Mouse (Mus musculus) forebrain, postnatal 0 days (tissue): Measurements from ENCODE around the gene Mief1. TPM values are rescaled to one million over a fixed set of nuclear protein-coding genes. Genes with fewer than 3 reads are reported as not detected.
A peak's percentile ranks its signal among the peaks of the same experiment; 100 is the strongest.

Source experiments
- ATAC-seq: fragments of 200-750 bp; cut with Nextera tagmentation; 2 replicates; pipeline ENCODE4 v1.8.0; 2017; ENCODE audit warnings: mild to moderate bottlenecking, moderate library complexity
- DNase-seq: peaks from one replicate; pipeline ENCODE4 v3.0.0-alpha.2; 2015
- H3K27ac ChIP-seq: fragments of 300-500 bp; sonication (generic); 2 replicates; pipeline ENCODE4 v1.5.1; 2014; ENCODE audit warnings: low read depth, mild to moderate bottlenecking, antibody characterized with exemption, low read length, moderate library complexity, mixed read lengths
- H3K27me3 ChIP-seq: fragments of 300-500 bp; sonication (generic); 2 replicates; pipeline ENCODE4 v1.6.1; 2014; ENCODE audit warnings: mild to moderate bottlenecking, low read length, mixed read lengths; ENCODE audit not compliant: insufficient read depth
- H3K36me3 ChIP-seq: fragments of 300-500 bp; sonication (generic); 2 replicates; pipeline ENCODE4 v1.6.1; 2014; ENCODE audit warnings: mild to moderate bottlenecking, moderate library complexity; ENCODE audit not compliant: insufficient read depth
- H3K4me1 ChIP-seq: fragments of 300-500 bp; sonication (generic); 2 replicates; pipeline ENCODE4 v1.6.1; 2014; ENCODE audit warnings: antibody characterized with exemption; ENCODE audit not compliant: insufficient read depth
- H3K4me2 ChIP-seq: fragments of 300-500 bp; sonication (generic); 2 replicates; pipeline ENCODE4 v1.6.1; 2014; ENCODE audit warnings: low read depth, mild to moderate bottlenecking, moderate library complexity
- H3K4me3 ChIP-seq: fragments of 300-500 bp; sonication (generic); 2 replicates; pipeline ENCODE4 v1.5.1; 2014; ENCODE audit warnings: low read depth, low read length, mixed read lengths
- H3K9ac ChIP-seq: fragments of 300-500 bp; sonication (generic); 2 replicates; pipeline ENCODE4 v1.6.1; 2014; ENCODE audit warnings: mild to moderate bottlenecking
- H3K9me3 ChIP-seq: fragments of 300-500 bp; sonication (generic); 2 replicates; pipeline ENCODE4 v1.6.1; 2016; ENCODE audit warnings: low read length
- CTCF ChIP-seq: sonication (generic); IDR thresholded peaks from 2 replicates; pipeline ENCODE4 v1.5.1; 2016; ENCODE audit warnings: antibody characterized with exemption, control low read depth, low read depth
- WGBS: fragments of 180-500 bp; shearing (Covaris S2); extraction: QIAGEN DNeasy Blood & Tissue Kit; methylation state at CpG from one replicate; pipeline ENCODE4 v1.1.7; 2014; 5-methylcytosine and 5-hydroxymethylcytosine counted together
- polyA plus RNA-seq: library from polyadenylated mRNA; unstranded; fragments of >200 nt; fragmentation: Nextera tagmentation; extraction: Ambion mirVana; gene quantifications from 2 replicates; pipeline ENCODE4 v1.2.1, GENCODE M21; 2015
- total RNA-seq: library from RNA; depleted of rRNA; stranded (reverse); fragments of >200 nt; gene quantifications from 2 replicates; pipeline ENCODE4 v1.2.3, GENCODE M21; 2014

Gene Mief1
- total and polyA plus RNA-seq, 2 experiments from 2014 or later: 20.0 to 37.0 TPM

DNA sequence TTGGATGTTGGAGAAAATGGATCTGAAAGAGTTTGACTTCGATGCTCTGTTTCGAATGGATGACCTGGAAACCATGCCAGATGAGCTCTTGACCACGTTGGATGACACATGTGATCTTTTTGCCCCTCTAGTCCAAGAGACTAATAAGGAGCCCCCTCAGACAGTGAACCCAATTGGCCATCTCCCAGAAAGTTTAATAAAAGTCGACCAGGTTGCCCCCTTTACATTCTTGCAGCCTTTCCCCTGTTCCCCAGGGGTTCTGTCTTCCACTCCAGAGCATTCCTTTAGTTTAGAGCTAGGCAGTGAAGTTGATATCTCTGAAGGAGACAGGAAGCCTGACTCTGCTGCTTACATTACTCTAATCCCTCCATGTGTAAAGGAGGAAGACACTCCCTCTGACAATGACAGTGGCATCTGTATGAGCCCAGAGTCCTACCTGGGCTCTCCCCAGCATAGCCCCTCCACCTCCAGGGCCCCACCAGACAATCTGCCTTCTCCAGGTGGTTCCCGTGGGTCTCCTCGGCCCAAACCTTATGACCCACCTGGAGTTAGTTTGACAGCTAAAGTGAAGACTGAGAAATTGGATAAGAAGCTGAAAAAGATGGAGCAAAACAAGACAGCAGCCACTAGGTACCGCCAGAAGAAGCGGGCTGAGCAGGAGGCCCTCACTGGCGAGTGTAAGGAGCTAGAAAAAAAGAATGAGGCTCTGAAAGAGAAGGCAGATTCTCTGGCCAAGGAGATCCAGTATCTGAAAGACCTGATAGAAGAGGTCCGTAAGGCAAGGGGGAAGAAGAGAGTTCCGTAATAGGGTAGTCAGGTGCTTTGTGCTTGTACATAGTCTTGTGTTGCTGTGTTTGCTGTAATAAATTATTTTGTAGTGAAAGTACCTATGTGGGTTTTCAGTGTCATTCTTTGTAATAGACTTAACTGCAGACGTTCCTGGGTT lies 23.1 kb downstream of the Mief1 start:
- no peaks in the 10 kb centered on the region for H3K9me3 ChIP-seq
- H3K4me1 ChIP-seq: peaks cover 22% of the 10 kb centered on the region
- H3K9ac ChIP-seq: peak overlapping the region; percentile 100
- H3K27ac ChIP-seq: peak overlapping the region; percentile 100
- no peak for ATAC-seq
- DNase-seq: no peak
- H3K36me3 ChIP-seq: peaks cover 54% of the 10 kb centered on the region
- 59% methylated on average over 12 of the region's 12 CpGs for WGBS
- H3K4me2 ChIP-seq: peak overlapping the region; percentile 97
- no peak for TF ChIP-seq CTCF
- H3K4me3 ChIP-seq: peak overlapping the region; percentile 93
- H3K27me3 ChIP-seq: no peaks in the 10 kb centered on the region

DNA sequence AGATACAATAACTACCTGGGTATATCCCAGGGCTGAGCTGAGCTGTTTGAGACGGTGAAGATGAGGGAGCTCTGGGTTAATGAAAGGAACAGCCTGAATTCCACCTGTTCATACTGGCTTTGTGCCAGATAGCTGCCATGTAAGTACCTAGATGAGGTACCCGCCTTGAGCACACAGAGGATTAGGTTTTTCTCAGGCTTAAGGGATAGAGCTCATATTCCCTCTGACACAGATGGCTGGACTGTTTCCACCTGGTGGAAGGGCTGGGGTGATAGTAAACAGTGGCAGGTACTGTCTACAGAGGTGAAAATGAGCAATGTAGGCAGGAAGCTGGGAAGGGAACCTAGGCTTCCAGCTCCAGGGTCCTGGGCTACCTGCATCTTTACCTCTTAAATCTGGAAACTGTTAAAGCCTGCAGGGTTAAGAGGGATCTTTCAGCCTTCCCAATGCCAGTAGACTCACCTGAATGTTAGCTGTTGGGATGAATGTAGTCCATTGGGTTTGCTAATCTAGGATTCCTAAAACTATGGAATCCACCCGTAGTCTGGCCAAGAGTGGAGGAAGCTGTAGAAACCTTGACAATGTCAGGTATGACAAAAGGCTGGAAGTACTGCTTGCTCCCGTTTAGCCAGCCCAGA lies 23.9 kb downstream of the Mief1 start:
- Histone ChIP-seq H3K9ac (no peak overlapping the region), H3K4me3 (peak overlapping the region; percentile 93; the same call in 1 of the 2 replicates)

DNA sequence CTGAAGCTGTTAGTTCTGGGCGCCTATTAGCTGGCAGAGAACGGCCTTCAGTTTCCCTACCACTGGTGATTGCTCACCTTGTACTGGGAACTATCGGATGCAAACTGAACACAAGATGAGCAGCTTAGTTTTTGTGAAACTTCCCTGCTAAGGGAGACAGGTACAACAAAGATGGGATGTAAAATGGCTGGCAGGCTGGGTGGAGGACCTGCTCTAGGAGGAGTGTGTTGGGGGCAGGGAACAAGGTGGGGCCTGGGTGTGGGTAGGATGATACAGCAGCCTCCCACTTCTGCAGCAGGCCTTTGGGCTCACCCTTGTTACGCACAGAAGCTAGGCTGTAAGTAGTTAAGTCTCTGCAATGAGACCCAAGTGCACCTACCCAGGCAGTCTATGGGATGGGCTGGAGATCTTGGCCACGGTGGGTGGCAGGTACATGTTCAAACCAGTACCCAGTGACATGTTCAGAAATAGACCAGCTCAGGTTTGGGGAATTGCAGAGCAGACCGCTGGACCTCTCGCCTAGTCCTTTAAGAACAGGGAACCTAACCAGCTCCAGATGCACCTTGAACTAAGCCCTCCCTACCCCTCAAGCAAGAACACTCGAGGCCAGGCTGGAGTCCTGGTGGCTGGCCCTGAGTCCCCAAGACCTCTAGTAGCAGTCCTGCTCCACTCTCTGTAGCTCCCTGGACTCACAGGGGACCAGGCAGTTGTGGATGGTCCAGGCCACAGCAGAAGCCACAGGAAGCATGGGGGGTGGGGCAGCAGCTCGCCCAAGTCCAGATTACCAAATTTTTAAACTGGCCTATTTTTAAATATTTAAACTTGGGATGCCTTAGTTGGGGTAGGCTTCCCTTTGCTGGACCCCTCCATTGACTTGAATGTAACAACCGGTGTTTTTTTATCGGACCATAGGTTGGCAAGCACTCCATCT lies 24.7 kb downstream of the Mief1 start:
- Histone ChIP-seq H3K9ac (no peak overlapping the region), H3K4me3 (no peak overlapping the region), H3K4me2 (0 out of 2 replicates have a peak overlapping the region, but pooled peaks have one; percentile 97), H3K9me3 (no peaks in the 10 kb centered on the region), H3K36me3 (peaks cover 47% of the 10 kb centered on the region), H3K27ac (peak overlapping the region; percentile 41; the same call in 1 of the 2 replicates), H3K27me3 (no peaks in the 10 kb centered on the region), H3K4me1 (peaks cover 30% of the 10 kb centered on the region)
- 65% methylated on average over 11 of the region's 11 CpGs for WGBS
- ATAC-seq (no peak), DNase-seq (no peak)
- TF ChIP-seq CTCF: no peak

More for the DNA sequence above, 23.9 kb downstream of the Mief1 start:
- Histone ChIP-seq H3K4me2 (peak overlapping the region; percentile 97), H3K4me1 (peaks cover 22% of the 10 kb centered on the region), H3K9me3 (no peaks in the 10 kb centered on the region), H3K27me3 (no peaks in the 10 kb centered on the region), H3K27ac (peak overlapping the region; percentile 41; the same call in 1 of the 2 replicates), H3K36me3 (peaks cover 50% of the 10 kb centered on the region)
- no peak for DNase-seq
- no peak for ATAC-seq
- 14% methylated on average over 4 of the region's 4 CpGs for WGBS
- TF ChIP-seq CTCF: no peak

DNA sequence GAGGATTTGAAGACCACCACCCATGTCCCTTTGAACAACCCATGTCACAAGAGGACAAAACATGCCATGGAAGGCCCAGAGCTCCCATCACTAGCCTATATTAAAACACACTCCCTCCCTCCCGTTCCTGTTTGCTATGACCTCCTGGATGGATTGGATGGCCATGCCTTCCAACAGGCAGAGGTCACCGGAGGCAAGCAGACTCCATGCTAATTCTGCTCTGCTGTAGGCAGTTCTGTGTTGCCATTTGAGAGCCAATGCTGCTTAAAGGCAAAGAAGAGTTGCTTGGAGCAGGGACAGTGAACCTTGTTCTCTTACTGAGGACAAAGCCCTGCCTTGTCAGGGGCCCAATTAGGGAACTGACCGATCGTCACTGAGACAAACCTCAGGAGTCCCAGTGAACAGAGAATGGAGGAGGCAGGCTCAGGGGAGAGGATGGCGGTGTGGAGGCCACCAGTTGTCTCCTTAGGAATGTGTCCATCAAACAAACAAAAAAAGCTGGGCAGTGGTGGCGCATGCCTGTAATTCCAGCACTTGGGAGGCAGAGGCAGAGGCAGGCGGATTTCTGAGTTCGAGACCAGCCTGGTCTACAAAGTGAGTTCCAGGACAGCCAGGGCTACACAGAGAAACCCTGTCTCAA lies 25.7 kb downstream of the Mief1 start:
- no peaks in the 10 kb centered on the region for H3K9me3 ChIP-seq
- H3K4me1 ChIP-seq: peaks cover 24% of the 10 kb centered on the region
- no peaks in the 10 kb centered on the region for H3K27me3 ChIP-seq
- H3K9ac ChIP-seq: no peak overlapping the region
- peaks cover 47% of the 10 kb centered on the region for H3K36me3 ChIP-seq
- H3K27ac ChIP-seq: no peak overlapping the region
- DNase-seq (no peak), ATAC-seq (no peak)
- WGBS: 64% methylated on average over 8 of the region's 8 CpGs
- H3K4me3 ChIP-seq: no peak overlapping the region
- no peak overlapping the region for H3K4me2 ChIP-seq
- no peak for TF ChIP-seq CTCF

DNA sequence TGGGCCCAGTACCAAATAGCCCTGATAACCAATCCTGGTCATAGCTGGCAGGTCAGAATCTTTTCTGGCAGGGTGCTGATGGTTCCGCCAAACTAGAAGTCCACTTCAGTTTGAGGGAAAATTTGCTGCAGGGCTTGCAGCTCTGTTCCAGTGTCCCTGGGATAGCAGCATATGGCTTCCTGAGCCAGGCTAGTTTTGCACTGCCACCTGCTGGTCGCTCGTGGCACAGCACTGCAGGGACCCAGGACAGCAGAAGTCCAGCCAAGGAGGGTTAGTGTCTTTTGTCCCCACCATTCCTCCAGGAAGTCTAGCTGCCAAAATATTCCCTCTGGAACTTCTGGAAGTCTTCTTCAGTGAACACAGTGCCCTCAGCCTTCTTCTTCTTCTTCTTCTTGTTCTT lies 26.9 kb downstream of the Mief1 start:
- Histone ChIP-seq H3K4me1 (peaks cover 24% of the 10 kb centered on the region), H3K27ac (no peak overlapping the region), H3K9me3 (no peaks in the 10 kb centered on the region), H3K9ac (no peak overlapping the region), H3K27me3 (no peaks in the 10 kb centered on the region), H3K4me3 (no peak overlapping the region), H3K36me3 (peaks cover 47% of the 10 kb centered on the region), H3K4me2 (no peak overlapping the region)
- ATAC-seq (0 out of 2 replicates have a peak, but pooled peaks have one; percentile 19), DNase-seq (peak; percentile 86)
- TF ChIP-seq CTCF: peak; percentile 96
- 12% methylated on average over 3 of the region's 3 CpGs for WGBS

DNA sequence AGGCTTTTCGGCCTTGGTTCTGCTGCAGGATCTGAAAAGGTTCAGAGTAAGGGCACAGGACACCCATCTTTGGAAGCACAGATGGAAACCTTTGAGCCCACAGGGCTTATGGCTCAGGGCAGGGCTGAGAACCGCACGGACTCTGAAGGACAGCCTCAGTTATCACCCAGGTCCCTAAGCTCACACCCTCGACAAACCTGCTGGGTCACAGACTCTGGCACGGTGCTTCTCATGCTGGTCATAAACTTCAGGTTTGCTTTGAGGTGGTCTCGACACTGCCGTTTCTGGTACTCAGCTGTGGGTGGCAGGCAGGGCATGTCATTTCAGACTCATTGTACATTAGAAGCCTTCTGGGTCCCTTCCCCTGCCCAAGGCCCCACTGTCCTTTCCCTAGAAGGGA lies 27.3 kb downstream of the Mief1 start:
- Histone ChIP-seq H3K36me3 (peaks cover 47% of the 10 kb centered on the region), H3K4me1 (peaks cover 24% of the 10 kb centered on the region), H3K9me3 (no peaks in the 10 kb centered on the region), H3K4me2 (no peak overlapping the region), H3K27ac (no peak overlapping the region), H3K4me3 (no peak overlapping the region), H3K27me3 (no peaks in the 10 kb centered on the region), H3K9ac (no peak overlapping the region)
- no peak for DNase-seq
- no peak for ATAC-seq
- TF ChIP-seq CTCF: no peak
- WGBS: 87% methylated on average over 7 of the region's 7 CpGs
